Mouse (Mus musculus): ENCODE measurements at regions not wholly inside any gene's neighbourhood (a gene's known extent, or its start where the extent isn't known, plus 50 kb on each side); places are given as distances from the start of the nearest gene placed in this dataset.

DNA sequence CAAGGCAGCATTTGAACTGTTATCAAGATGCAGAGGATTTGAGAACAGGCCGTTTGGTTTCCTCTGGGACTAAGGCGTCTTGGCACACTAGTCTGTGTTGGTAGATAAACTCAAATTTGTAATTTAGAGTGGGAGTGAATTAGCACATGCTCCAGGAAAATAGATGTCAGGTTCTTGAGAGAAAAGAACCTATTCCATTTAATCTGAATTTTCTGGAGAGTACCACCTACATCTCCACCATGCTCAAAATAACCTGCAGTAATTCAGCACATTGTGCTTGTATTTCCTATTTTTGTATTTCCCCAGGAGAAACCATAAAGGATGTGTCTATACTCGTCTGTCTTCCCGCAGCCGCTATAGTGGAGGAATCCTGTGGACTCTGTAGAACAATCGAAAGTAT is 66.2 kb upstream of the Armc3 start:
- no peak for TF ChIP-seq MAZ (IDR thresholded peaks at IDR 0.05; ENCODE audit: low read depth, low read length)
- no peak for TF ChIP-seq CTCF (conservative IDR thresholded peaks at IDR 0.05 in 1 of 2, IDR thresholded peaks at IDR 0.05 in 1 of 2; ENCODE audit: low read depth in 2 of 2, low read length in 2 of 2)
- TF ChIP-seq USF1 (IDR thresholded peaks at IDR 0.05; ENCODE audit: low read depth, low read length): no peak
- TF ChIP-seq TCF12 (IDR thresholded peaks at IDR 0.05; ENCODE audit: low read depth, low read length): no peak
- TF ChIP-seq JUND (conservative IDR thresholded peaks at IDR 0.05; ENCODE audit: low read depth, low read length): no peak
- no peak for TF ChIP-seq RCOR1 (conservative IDR thresholded peaks at IDR 0.05; ENCODE audit: low read depth, low read length)
- no peak for TF ChIP-seq POLR2AphosphoS2 (IDR thresholded peaks at IDR 0.05; ENCODE audit: low read depth, low read length)
- no peak for TF ChIP-seq NELFE (IDR thresholded peaks at IDR 0.05; ENCODE audit: low read depth, low read length)
- no peak for TF ChIP-seq CHD1 (IDR thresholded peaks at IDR 0.05; ENCODE audit: low read depth, low read length)
- no peak for TF ChIP-seq ZNF384 (IDR thresholded peaks at IDR 0.05; ENCODE audit: low read depth, low read length)
- TF ChIP-seq GABPA (IDR thresholded peaks at IDR 0.05; ENCODE audit: insufficient replicate concordance, low read depth, low read length): no peak
- TF ChIP-seq POLR2A (IDR thresholded peaks at IDR 0.05; ENCODE audit: low read depth, low read length): no peak
